Mouse (Mus musculus) liver, embryonic 15.5 days (tissue): ENCODE measurements around the gene Spred1. TPM values are rescaled to one million over a fixed set of nuclear protein-coding genes. Genes with fewer than 3 reads are reported as not detected.
A peak's percentile ranks its signal among the peaks of the same experiment; 100 is the strongest.

Source experiments
- ATAC-seq: fragments of 200-750 bp; cut with Nextera tagmentation; 2 replicates; pipeline ENCODE4 v1.8.0; 2017; ENCODE audit warnings: moderate number of reproducible peaks, mild to moderate bottlenecking, moderate library complexity; ENCODE audit not compliant: insufficient read depth
- H3K27ac ChIP-seq: fragments of 300-500 bp; sonication (generic); replicated peaks from 2 replicates; pipeline ENCODE4 v1.5.1; 2015; ENCODE audit warnings: mild to moderate bottlenecking, inconsistent platforms
- H3K27me3 ChIP-seq: fragments of 300-500 bp; sonication (generic); 2 replicates; pipeline ENCODE4 v1.6.1; 2015; ENCODE audit warnings: mild to moderate bottlenecking, inconsistent platforms
- H3K36me3 ChIP-seq: fragments of 300-500 bp; sonication (generic); replicated peaks from 2 replicates; pipeline ENCODE4 v1.6.1; 2015; ENCODE audit warnings: moderate library complexity, mild to moderate bottlenecking, inconsistent platforms
- H3K4me1 ChIP-seq: fragments of 300-500 bp; sonication (generic); replicated peaks from 2 replicates; pipeline ENCODE4 v1.6.1; 2015; ENCODE audit warnings: inconsistent platforms
- H3K4me2 ChIP-seq: fragments of 300-500 bp; sonication (generic); 2 replicates; pipeline ENCODE4 v1.6.1; 2015; ENCODE audit warnings: moderate library complexity, mild to moderate bottlenecking, inconsistent platforms
- H3K4me3 ChIP-seq: fragments of 300-500 bp; sonication (generic); replicated peaks from 2 replicates; pipeline ENCODE4 v1.5.1; 2015; ENCODE audit warnings: mild to moderate bottlenecking, inconsistent platforms
- H3K9ac ChIP-seq: fragments of 300-500 bp; sonication (generic); 2 replicates; pipeline ENCODE4 v1.6.1; 2015; ENCODE audit warnings: moderate library complexity, mild to moderate bottlenecking, inconsistent platforms
- H3K9me3 ChIP-seq: fragments of 300-500 bp; sonication (generic); replicated peaks from 2 replicates; pipeline ENCODE4 v1.6.1; 2016; ENCODE audit warnings: inconsistent platforms
- WGBS: fragments of 180-500 bp; shearing (Covaris S2); methylation state at CpG from one replicate; pipeline ENCODE4 v1.1.7; 2015; ENCODE audit warnings: mixed read lengths; ENCODE audit not compliant: insufficient replicate concordance; 5-methylcytosine and 5-hydroxymethylcytosine counted together
- polyA plus RNA-seq: library from polyadenylated mRNA; unstranded; fragments of >200 nt; fragmentation: Nextera tagmentation; extraction: Ambion mirVana; gene quantifications from 2 replicates; pipeline ENCODE4 v1.2.1, GENCODE M21; 2015

Spred1 gene
- polyA plus RNA-seq, result 2.2 and 2.4 TPM in 2 replicates

GRCm38 (mm10) chr2:117121212-117121983 lies at the start of gene Spred1:
Gene Spred1, plus strand, starts transcription at chr2:117121374.
- H3K9me3 ChIP-seq, result no peaks in the 10 kb centered on the region
- H3K9ac ChIP-seq, result peak within 1 kb of the TSS; percentile 70
- H3K4me2 ChIP-seq, result peak within 1 kb of the TSS; percentile 94
- H3K4me1 ChIP-seq, result peaks cover 29% of the 10 kb centered on the region
- H3K27ac ChIP-seq, result peak within 1 kb of the TSS; percentile 87
- H3K36me3 ChIP-seq, result no peaks in the 10 kb centered on the region
- peaks cover 9% of the 10 kb centered on the region; the same call in 1 of the 2 replicates for H3K27me3 ChIP-seq
- H3K4me3 ChIP-seq, result peak within 1 kb of the TSS; percentile 76
- WGBS, result under 1% methylated on average over 84 of the region's 99 CpGs
- peak; percentile 36 for ATAC-seq

DNA sequence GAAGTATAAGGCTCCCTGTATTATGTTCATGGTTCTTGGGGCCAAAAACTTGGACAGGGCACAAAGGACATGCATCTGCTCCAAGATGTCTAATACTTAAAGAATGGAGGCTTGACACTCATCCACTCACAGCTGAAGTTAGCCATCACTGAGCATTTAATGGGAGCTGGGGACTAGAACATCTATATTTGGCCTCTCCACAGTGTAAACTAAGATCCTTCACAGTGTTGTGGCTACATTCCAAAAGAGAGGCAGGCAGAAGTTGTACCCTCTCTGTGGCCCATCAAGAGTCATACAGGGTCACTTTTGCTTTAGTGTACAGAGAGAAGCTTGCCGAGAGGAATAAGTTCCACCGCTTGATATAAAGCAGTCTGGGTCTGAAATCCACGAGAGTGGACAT lies 49.6 kb upstream of the Spred1 start:
- no peaks in the 10 kb centered on the region for H3K27me3 ChIP-seq
- H3K4me3 ChIP-seq, result no peak overlapping the region
- no peaks in the 10 kb centered on the region for H3K9me3 ChIP-seq
- 73% methylated on average over 3 of the region's 3 CpGs for WGBS
- no peak overlapping the region for H3K9ac ChIP-seq
- H3K4me2 ChIP-seq, result no peak overlapping the region
- no peak for ATAC-seq
- H3K4me1 ChIP-seq, result no peaks in the 10 kb centered on the region
- H3K36me3 ChIP-seq, result no peaks in the 10 kb centered on the region
- no peak overlapping the region for H3K27ac ChIP-seq

DNA sequence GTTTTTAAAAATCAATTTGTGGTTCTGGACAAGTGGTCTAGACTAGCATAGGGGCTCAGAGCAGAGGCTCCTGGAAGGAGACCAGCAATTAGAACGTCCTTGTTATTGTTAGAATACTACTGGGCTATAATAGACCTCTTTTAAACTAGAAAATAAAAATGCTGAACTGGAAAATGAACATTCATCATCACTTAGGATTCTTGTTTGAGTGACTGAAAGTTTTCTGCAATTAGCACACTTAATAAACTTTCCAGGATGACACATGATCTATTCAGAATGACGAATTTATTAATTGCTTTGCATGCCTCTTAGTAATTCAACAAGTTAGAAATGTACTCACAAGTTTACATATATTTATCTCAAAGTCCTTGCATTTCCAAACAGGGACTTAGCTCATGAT lies 42.5 kb upstream of the Spred1 start:
- Histone ChIP-seq H3K4me3 (no peak overlapping the region), H3K27me3 (no peaks in the 10 kb centered on the region), H3K9ac (no peak overlapping the region), H3K4me2 (no peak overlapping the region), H3K9me3 (no peaks in the 10 kb centered on the region), H3K4me1 (no peaks in the 10 kb centered on the region), H3K27ac (no peak overlapping the region), H3K36me3 (no peaks in the 10 kb centered on the region)
- WGBS, result 33% methylated on average over 2 of the region's 2 CpGs
- ATAC-seq, result no peak

DNA sequence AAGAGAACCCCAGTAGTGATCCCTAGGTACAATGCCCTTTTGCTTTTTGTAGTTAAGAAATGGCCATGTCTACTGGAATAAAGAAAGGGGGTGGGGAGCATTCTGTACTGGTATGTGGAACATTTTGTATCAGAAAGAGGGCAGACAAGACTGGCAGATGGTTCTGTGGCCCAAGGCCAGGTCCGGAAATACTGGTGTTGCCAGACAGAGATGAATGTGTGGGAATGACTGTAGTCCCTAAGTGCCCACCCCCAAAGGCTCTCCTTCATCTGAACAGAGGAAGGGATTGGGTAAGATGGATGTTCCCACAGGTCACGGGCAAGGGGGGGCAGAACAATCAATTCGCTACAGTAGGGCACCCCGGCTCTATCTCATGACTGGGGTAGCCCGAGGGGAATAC lies 41.6 kb upstream of the Spred1 start:
- no peak for ATAC-seq
- H3K9ac ChIP-seq, result no peak overlapping the region
- H3K36me3 ChIP-seq, result no peaks in the 10 kb centered on the region
- WGBS, result 71% methylated on average over 5 of the region's 5 CpGs
- no peaks in the 10 kb centered on the region for H3K27me3 ChIP-seq
- H3K9me3 ChIP-seq, result no peaks in the 10 kb centered on the region
- H3K4me3 ChIP-seq, result no peak overlapping the region
- H3K4me1 ChIP-seq, result no peaks in the 10 kb centered on the region
- H3K27ac ChIP-seq, result no peak overlapping the region
- no peak overlapping the region for H3K4me2 ChIP-seq

DNA sequence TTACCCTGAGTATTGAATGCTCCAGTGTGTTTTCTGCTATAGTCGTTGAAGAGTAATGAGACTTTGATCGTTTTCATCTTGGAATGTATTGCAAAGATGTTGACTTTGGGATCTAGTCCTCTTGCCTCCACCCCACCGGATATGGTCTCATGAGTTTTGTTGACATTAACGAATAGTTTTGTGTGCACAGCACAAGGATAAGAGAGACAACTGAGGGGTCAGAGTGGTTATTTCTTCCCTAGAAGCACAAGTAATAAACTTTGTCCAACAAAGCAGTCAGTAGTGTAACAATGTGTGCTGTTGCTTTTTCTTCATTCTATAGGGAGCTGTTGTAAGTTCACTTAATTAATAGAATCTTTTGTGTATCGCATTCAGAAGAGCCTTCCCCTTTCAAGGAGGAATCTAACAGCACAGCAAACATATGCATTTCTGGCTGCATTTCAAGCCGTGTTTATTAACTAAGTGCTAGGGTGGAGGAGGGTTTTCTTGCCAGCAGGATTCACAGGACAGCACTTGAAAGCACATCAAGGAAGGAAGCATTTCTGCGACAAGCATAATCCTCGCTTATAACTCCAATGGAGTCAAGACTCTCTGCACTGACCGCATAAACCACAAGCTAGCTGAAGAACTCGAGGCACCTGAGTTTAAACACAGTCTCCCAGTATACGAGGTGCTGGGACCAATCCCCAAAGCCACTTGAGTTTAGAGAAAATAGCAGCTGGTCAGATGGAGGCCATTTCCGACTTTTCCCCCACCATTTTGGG lies 35.0 kb upstream of the Spred1 start:
- Histone ChIP-seq H3K4me2 (no peak overlapping the region), H3K27me3 (no peaks in the 10 kb centered on the region), H3K27ac (no peak overlapping the region), H3K36me3 (no peaks in the 10 kb centered on the region), H3K9me3 (no peaks in the 10 kb centered on the region), H3K4me1 (no peaks in the 10 kb centered on the region), H3K4me3 (no peak overlapping the region), H3K9ac (no peak overlapping the region)
- WGBS, result 55% methylated on average over 12 of the region's 12 CpGs
- no peak for ATAC-seq

DNA sequence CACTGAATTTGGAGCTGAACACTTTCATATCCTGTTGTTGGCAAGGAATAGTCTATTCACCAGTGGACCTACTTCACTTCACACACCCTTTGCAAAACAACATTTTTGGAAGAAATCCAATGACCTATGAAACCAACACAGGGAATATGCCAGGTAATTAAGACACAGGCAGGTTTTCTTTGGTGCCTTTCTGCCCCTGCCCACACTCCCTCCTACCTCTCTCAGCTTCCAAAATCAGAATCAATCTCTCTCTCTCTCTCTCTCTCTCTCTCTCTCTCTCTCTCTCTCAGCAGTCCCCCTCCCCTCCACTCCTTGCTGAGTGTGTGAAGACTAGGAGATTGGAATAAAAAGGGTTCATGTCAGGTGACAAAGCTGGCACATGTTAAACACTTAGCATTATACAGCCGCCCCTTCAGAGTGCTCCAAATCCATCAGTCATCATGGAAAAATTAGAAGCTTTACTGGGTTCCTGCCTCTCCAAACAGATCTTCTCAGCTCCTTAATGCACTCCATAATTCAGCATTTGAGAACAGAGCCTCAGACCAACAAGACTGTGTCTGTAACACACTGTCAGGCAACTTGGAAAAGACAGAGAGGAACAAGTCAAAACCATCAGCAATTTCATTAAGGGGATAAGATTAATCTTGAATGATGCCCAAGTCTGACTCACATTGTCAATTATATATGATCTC lies 34.3 kb upstream of the Spred1 start:
- 50% methylated on average over 1 of the region's 1 CpGs for WGBS
- no peaks in the 10 kb centered on the region for H3K27me3 ChIP-seq
- H3K4me1 ChIP-seq, result no peaks in the 10 kb centered on the region
- no peak overlapping the region for H3K4me2 ChIP-seq
- H3K27ac ChIP-seq, result no peak overlapping the region
- no peak for ATAC-seq
- H3K9ac ChIP-seq, result no peak overlapping the region
- no peaks in the 10 kb centered on the region for H3K9me3 ChIP-seq
- H3K36me3 ChIP-seq, result no peaks in the 10 kb centered on the region
- no peak overlapping the region for H3K4me3 ChIP-seq

- no peak overlapping the region for H3K9ac ChIP-seq
- H3K27ac ChIP-seq, result no peak overlapping the region
- H3K4me3 ChIP-seq, result no peak overlapping the region
- H3K4me1 ChIP-seq, result no peaks in the 10 kb centered on the region
- WGBS, result 58% methylated on average over 4 of the region's 4 CpGs
- H3K36me3 ChIP-seq, result no peaks in the 10 kb centered on the region
- H3K27me3 ChIP-seq, result no peaks in the 10 kb centered on the region
- no peak for ATAC-seq
- H3K9me3 ChIP-seq, result no peaks in the 10 kb centered on the region
- H3K4me2 ChIP-seq, result no peak overlapping the region
Measured at GRCm38 (mm10) chr2:117087458-117087820, 33.7 kb upstream of the Spred1 start.

DNA sequence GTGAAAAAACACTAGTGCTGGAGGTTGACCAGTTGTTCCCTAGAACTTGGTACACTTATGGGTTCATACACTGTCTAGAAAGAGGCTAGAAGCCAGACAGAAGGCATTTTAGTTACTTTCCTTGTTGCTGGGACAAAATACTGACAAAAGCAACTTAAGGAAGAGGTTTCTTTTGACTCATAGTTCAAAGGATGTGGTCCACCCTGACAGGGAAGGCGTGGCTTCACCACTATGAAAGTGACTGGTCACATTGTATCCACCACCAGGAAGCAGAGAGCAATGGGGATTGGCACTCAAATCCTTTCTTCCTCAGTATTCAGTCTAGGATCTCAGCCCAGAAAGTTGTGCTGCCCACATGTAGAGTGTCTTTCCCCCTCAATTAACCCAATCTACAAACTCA lies 31.7 kb upstream of the Spred1 start:
- no peaks in the 10 kb centered on the region for H3K9me3 ChIP-seq
- no peaks in the 10 kb centered on the region for H3K27me3 ChIP-seq
- no peaks in the 10 kb centered on the region for H3K36me3 ChIP-seq
- WGBS, result 64% methylated on average over 1 of the region's 1 CpGs
- no peak overlapping the region for H3K4me3 ChIP-seq
- H3K4me2 ChIP-seq, result no peak overlapping the region
- peaks cover 7% of the 10 kb centered on the region; the same call in 1 of the 2 replicates for H3K4me1 ChIP-seq
- no peak for ATAC-seq
- no peak overlapping the region for H3K27ac ChIP-seq
- H3K9ac ChIP-seq, result no peak overlapping the region

- no peak overlapping the region for H3K27ac ChIP-seq
- peaks cover 7% of the 10 kb centered on the region; the same call in 1 of the 2 replicates for H3K4me1 ChIP-seq
- no peaks in the 10 kb centered on the region for H3K27me3 ChIP-seq
- no peak for ATAC-seq
- H3K36me3 ChIP-seq, result no peaks in the 10 kb centered on the region
- H3K4me2 ChIP-seq, result no peak overlapping the region
- H3K9me3 ChIP-seq, result no peaks in the 10 kb centered on the region
- 60% methylated on average over 3 of the region's 3 CpGs for WGBS
- H3K9ac ChIP-seq, result no peak overlapping the region
- no peak overlapping the region for H3K4me3 ChIP-seq
Measured at GRCm38 (mm10) chr2:117090061-117090460, 31.1 kb upstream of the Spred1 start.

- H3K27me3 ChIP-seq, result no peaks in the 10 kb centered on the region
- H3K27ac ChIP-seq, result no peak overlapping the region
- H3K4me3 ChIP-seq, result no peak overlapping the region
- H3K9me3 ChIP-seq, result no peaks in the 10 kb centered on the region
- no peak overlapping the region for H3K4me2 ChIP-seq
- peaks cover 12% of the 10 kb centered on the region; the same call in 1 of the 2 replicates for H3K4me1 ChIP-seq
- H3K36me3 ChIP-seq, result no peaks in the 10 kb centered on the region
- no peak for ATAC-seq
- WGBS, result 9% methylated on average over 2 of the region's 2 CpGs
- no peak overlapping the region for H3K9ac ChIP-seq
Measured at GRCm38 (mm10) chr2:117092946-117093401, 28.2 kb upstream of the Spred1 start.

DNA sequence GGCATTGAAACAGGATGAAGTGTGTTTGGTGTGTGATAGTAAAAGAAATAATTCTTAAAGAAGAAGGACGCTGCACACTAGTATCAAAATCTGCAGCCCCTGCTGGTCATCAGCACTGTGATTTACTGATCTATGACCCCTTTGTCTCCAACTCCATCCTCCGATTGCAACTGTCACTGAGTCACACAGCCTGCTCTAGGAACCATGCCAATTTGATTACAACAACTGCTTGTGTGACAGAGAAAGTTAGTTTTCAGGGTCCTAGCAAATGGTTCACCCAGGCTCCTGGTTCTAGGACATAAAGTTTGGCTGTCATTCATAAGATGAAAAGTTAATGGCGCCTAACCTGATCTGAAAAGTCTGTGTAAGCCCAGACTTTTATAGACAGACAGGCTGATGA lies 25.7 kb upstream of the Spred1 start:
- 48% methylated on average over 3 of the region's 3 CpGs for WGBS
- ATAC-seq, result no peak
- no peaks in the 10 kb centered on the region for H3K27me3 ChIP-seq

More for the DNA sequence above, 25.7 kb upstream of the Spred1 start:
- Histone ChIP-seq H3K4me1 (peaks cover 12% of the 10 kb centered on the region; the same call in 1 of the 2 replicates), H3K4me2 (no peak overlapping the region), H3K9ac (no peak overlapping the region), H3K27ac (no peak overlapping the region), H3K36me3 (no peaks in the 10 kb centered on the region), H3K9me3 (no peaks in the 10 kb centered on the region), H3K4me3 (no peak overlapping the region)
